Mouse (Mus musculus) spleen, adult 2 months (tissue): Measurements from ENCODE around the gene Slc4a4.

Experiments
- CTCF ChIP-seq: fragments of 200-500 bp; IDR thresholded peaks from 2 replicates; pipeline ENCODE4 v1.5.1; 2011; ENCODE audit warnings: mild to moderate bottlenecking, inconsistent platforms; ENCODE audit not compliant: insufficient read depth, insufficient read length, insufficient replicate concordance; ENCODE audit errors: extremely low read depth
- POLR2A ChIP-seq: fragments of 200-500 bp; IDR thresholded peaks from 2 replicates; pipeline ENCODE4 v1.6.1; 2011; ENCODE audit warnings: low read depth, low read length, inconsistent platforms

GRCm38 (mm10) chr5:89277049-89277448 is 390.4 kb downstream of the Slc4a4 start:
- TF ChIP-seq CTCF: no peak
- no peak for TF ChIP-seq POLR2A
